Mouse (Mus musculus) liver, adult (tissue): ENCODE data around the gene Gm20479.
A peak's percentile ranks its signal among the peaks of the same experiment; 100 is the strongest.

Source experiments
- GATA4 ChIP-seq: IDR thresholded peaks from 2 replicates; pipeline ENCODE4 v1.6.1; 2014; ENCODE audit warnings: mild to moderate bottlenecking, low read length; ENCODE audit not compliant: insufficient replicate concordance

Gene Gm20479

DNA sequence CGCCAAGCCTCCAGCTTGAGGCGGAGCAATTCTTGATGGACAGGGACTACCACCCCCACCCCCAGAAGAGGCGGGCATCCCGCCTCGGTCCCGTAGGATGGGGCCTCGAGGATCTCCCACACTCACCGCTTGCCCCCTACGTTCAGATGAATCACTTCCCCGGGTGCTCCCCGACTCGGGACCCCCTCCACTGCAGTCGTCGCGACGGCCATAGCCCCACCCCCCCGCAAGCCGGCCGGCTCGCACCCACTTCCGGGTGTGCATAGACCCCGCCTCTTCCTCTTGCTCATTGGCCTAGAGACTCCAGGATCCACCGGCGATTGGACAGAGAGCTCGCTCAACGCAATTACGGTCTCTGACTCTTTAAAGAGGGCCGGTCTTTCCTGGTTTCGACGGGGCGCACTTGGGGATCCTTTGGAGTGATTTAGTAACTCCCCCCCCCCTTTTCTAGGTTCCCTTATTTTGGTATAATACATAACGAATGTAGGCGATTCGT is 1.4 kb downstream of the Gm20479 start, which contains the start of gene Shkbp1:
TSS of gene Shkbp1 (minus strand) at position 275 of the 496 bp plus-strand sequence.
- no peak for TF ChIP-seq GATA4

DNA sequence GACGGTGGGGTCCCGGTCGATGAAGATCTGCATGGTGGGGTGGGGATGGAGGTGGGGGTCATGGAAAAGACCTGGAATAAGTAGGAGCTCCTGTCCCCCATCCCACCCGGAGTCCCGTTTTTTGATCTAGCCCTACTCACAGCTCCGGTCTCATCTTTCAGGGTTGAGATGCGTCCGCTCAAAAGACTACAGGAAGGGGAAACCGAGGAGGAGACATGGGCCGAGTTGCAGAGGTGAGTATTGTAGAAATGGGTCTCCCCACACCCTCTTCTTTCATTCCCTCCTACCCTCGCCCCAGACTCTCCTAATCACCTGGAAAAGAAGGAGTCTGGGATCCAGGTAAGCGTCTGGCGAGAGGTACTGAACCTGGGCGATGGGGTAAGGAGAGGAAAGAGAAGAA is 2.0 kb downstream of the Gm20479 start:
- TF ChIP-seq GATA4, result no peak

- TF ChIP-seq GATA4, result no peak
Measured at GRCm38 (mm10) chr7:27354783-27355182, 2.4 kb downstream of the Gm20479 start.

DNA sequence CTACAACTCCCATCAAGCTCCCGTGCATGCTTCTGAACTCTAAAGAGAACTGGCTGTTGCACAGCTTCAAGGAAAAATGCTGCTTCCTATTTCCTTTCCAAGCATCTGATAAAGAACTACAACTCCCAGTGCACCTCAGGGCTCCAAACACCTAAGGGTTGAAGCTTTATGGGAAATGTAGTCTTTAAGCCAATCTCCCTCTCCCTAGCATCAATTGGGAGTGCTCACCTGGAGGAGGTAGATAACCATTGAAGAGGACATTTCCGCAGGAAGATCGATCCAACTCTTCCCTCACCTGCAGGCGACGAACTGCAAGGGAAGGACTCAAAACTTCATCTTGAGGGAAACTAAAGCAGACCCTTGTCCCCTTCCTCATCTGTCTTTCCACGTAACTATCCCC is 3.1 kb downstream of the Gm20479 start:
- peak; percentile 21; the same call in 1 of the 2 replicates for TF ChIP-seq GATA4

DNA sequence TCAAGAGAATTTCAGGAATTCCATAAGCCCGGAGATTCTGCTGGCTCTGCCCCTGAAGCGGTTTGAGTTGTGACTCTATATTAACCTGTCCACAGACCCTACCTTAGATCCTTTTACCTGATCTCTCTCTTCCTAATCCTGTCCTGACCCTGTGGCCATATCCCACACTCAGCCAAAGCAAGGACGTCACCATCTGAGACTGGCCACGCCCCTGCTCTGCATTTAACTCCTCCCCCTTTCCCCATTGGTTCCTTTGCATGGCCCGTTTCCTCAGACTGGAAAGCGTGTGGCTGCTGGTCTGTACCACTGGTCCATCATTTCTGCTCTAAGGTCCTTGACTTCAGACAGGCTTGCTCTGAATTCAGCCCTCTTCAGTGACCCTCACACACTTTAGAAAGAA is 11.8 kb downstream of the Gm20479 start:
- TF ChIP-seq GATA4, result no peak

- TF ChIP-seq GATA4, result no peak
Measured at GRCm38 (mm10) chr7:27342595-27342994, 14.6 kb downstream of the Gm20479 start.

DNA sequence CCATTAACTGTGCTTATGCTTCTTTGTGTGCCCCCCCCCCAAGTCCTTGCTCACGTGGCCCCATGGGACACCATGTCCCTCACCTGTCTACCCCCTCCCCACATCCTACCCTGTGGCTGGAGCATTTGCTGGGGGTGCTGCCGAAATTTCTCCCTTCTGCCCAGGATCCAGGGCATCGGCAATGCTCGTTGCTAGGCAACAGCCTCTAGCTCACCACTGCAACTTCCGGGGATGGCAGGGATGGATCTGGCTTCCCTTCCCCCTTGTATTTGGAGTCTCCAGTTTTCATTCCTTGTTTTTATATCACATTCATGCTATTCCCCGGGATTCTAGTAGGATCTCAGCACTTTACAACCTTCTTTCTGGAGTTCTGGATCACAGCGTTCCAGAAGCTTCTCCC is 17.7 kb downstream of the Gm20479 start:
- no peak for TF ChIP-seq GATA4

GRCm38 (mm10) chr7:27339114-27339513 is 18.1 kb downstream of the Gm20479 start:
- no peak for TF ChIP-seq GATA4

GRCm38 (mm10) chr7:27337175-27337853 is 19.9 kb downstream of the Gm20479 start, which contains the start of gene Ltbp4:
Ltbp4 (minus strand) TSS chr7:27337692.
- TF ChIP-seq GATA4, result no peak

- TF ChIP-seq GATA4, result no peak
Measured at GRCm38 (mm10) chr7:27335928-27336823, 21.0 kb downstream of the Gm20479 start.

- TF ChIP-seq GATA4, result no peak
Measured at GRCm38 (mm10) chr7:27335011-27335720, 22.1 kb downstream of the Gm20479 start.

DNA sequence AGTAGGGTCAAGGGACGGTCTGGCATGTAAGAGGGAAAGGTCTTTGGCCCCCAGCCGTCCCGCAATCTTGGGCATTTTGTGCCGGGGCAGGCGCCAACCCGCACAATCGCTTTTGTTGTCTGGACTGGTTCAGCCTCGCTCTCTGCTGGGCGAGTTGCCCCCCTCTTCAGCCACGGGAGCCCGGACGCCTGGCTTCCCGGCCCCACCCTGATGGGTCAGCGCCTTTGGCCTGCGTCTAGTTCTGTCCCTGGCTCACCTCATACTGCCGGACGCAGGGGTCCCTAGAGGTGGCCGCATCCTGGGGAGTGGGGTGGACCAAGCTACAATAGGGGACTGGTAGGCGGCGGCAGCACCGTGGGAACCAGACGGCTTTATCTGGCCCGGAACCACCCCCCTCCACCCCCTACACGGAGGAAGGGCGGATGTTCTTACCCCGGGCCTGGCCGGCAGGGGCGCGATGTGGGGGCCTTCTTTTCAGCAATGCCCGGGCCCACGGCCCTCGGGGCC is 22.8 kb downstream of the Gm20479 start:
- peak; percentile 82; the same call in 1 of the 2 replicates for TF ChIP-seq GATA4

DNA sequence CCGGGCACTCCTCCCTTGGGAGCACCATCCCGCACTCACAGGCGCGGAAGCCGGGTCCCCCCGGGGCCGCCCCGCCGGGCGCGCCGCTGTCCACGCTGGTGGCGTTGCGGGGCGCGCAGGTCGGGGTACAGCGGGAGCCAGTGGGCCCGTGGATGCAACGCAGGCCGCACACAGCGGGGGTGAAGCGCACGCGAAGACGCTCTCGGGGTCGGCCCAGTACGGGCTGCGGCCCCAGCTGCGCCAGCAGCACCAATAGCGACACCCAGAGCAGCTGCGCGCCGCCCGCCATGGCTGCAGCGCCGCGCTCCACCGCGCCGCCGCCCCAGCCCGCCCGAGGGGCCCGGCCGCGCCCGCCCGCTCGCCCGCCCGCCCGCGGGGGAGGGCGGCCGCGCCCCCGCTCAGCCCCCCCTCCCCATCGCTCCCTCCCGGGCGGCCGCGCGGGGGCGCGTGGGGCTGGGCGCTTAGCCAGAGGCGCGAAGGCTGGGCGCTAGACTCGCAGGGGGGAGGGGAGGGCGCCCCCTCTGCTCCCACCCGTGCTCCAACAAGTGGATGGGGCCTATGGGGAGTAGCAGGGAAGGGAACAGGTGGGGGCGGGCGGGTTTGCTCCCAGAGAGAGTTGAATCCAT is 23.8 kb downstream of the Gm20479 start:
- no peak for TF ChIP-seq GATA4

DNA sequence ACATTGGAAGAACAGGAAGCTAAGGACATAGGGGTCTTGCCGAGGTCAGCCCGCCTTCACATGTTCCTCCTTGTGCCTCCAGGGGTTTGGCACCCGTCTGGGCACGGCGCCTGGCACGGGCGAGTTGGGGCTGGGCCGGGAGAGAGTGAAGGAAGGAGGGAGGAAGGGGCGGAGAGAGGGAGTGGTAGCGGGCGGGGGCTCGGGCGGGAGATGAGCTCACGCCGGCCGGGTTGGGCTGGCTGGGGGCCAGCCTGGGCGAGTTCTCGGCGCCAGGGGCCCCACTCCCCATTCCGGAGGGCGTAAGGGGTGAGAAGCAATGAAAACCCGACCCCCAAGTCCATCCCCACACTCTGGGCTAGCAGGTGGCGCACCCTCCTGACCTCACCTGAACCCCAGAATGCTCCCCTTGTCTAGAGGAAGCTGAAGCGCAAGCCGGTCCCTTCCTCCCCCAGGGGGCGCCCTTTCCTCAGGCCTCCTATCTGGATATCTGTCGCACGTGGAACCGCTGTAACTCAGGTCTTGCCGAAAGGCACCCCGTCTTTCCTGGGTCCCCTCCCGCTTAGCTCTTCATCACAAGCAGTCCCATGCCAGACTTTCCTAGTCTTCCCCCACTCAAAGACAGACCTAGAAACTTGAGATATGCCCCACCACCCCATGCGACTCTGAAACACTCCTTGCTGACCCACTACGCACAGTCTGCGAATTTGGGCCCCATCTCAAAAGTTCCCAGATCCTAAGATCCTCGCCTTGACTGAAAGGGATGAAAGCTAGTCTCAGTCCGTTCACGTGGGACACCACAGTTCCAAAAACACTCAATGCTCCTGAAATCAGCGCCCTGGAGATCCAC is 24.6 kb downstream of the Gm20479 start:
- peak; percentile 81; the same call in 1 of the 2 replicates for TF ChIP-seq GATA4
